Mouse (Mus musculus): ENCODE measurements at regions not wholly inside any gene's neighbourhood (a gene's known extent, or its start where the extent isn't known, plus 50 kb on each side); places are given as distances from the start of the nearest gene placed in this dataset.

DNA sequence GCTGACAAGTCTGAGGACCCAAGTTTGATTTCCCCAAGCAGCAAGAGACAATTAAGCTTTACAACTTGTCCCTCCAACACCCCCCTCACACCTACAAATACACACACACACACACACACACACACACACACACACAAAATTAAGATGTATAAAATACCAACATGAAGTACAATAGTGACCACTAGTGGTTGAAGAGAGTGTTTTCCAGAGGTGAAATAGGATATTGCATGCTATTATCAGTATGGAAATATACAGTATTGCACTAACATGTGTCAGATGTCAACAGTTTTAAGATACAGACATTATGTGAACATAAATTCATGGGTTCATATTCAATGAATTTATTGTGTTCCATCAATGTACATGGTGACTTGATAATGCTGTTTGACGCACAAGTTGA is 685.7 kb upstream of the Cdh6 start:
- DNase-seq (ENCODE audit: extremely low spot score in 1 of 2, low spot score in 1 of 2): peak in 1 of 2 experiments; percentile 19

DNA sequence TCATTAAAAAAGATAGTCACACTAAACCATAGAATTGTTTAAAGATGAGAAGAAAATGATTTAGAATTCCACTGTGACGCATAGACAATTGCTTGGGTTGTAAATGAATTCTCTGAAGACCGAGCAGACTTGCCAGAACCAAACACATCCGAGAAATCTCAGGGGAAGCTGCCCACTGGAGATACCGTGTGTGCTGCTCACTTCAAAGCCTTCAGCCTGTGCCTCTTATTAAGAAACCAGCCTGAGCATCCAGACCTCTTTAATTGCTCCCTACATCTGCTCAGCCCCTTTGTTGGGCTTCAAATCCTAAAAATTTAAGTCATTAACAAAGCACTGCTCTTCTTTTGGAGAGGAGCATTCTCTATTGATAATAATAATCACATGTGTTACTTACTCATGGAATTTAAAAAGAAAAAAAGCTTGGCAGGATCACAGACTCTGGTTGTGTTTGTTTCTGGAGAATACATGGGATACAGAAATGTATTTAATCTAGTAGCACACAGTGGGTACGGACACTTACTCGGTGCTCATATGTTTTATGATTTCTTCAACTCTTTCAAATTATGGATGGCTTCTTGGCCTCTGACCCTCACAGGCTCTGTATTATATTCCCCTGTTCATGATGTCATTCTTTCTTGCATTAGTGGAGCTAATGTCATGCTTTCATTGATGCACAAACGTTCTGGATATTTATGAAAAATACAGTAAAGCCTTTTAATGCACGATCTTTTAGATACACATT is 680.8 kb upstream of the Cdh6 start:
- no peak for DNase-seq (ENCODE audit: extremely low spot score in 1 of 2, low spot score in 1 of 2)

Measured in frontal cortex, adult 2 months (tissue).